Mouse (Mus musculus) neutrophil, adult 5-6 weeks (primary cell): ENCODE results near the gene Mapk1ip1l. TPM values are rescaled to one million over a fixed set of nuclear protein-coding genes. Genes with fewer than 3 reads are reported as not detected.

Experiments used
- ATAC-seq: fragments of 151-379, 151-347 bp; 2 replicates; pipeline ENCODE4 v1.8.0; 2017; ENCODE audit warnings: mild to moderate bottlenecking, moderate TSS enrichment; ENCODE audit not compliant: insufficient number of reproducible peaks, poor library complexity, low FRiP score, severe bottlenecking; ENCODE audit errors: extremely low read depth
- total RNA-seq: library from RNA; stranded (forward); fragments of 200-1000 nt; gene quantifications from 2 replicates; pipeline ENCODE4 v1.2.3, GENCODE M21; 2017

Mapk1ip1l gene
- total RNA-seq, 1 experiment from 2014 or later, result 65.9 TPM

- no peak for ATAC-seq
Measured at GRCm38 (mm10) chr14:47352272-47352671, 54.2 kb downstream of the Mapk1ip1l start.

GRCm38 (mm10) chr14:47353240-47353639, 55.2 kb downstream of the Mapk1ip1l start:
- no peak for ATAC-seq

- ATAC-seq, result peak; percentile 66; the same call in 1 of the 2 replicates
Measured at GRCm38 (mm10) chr14:47354111-47354577, 56.1 kb downstream of the Mapk1ip1l start.

GRCm38 (mm10) chr14:47354948-47355347, 56.9 kb downstream of the Mapk1ip1l start:
- no peak for ATAC-seq

- ATAC-seq, result no peak
Measured at GRCm38 (mm10) chr14:47356622-47357021, 58.6 kb downstream of the Mapk1ip1l start.

GRCm38 (mm10) chr14:47359610-47360009, 61.5 kb downstream of the Mapk1ip1l start:
- ATAC-seq, result no peak

GRCm38 (mm10) chr14:47361418-47361817, 63.4 kb downstream of the Mapk1ip1l start:
- ATAC-seq, result no peak

- ATAC-seq, result no peak
Measured at GRCm38 (mm10) chr14:47361899-47362298, 63.8 kb downstream of the Mapk1ip1l start.

- no peak for ATAC-seq
Measured at GRCm38 (mm10) chr14:47364742-47365449, 66.8 kb downstream of the Mapk1ip1l start.

- ATAC-seq, result no peak
Measured at GRCm38 (mm10) chr14:47366881-47367321, 68.8 kb downstream of the Mapk1ip1l start.

- no peak for ATAC-seq
Measured at GRCm38 (mm10) chr14:47367461-47367860, 69.4 kb downstream of the Mapk1ip1l start, which contains the start of gene Lgals3. Lgals3 (plus strand) TSS chr14:47367751.

GRCm38 (mm10) chr14:47369741-47370140, 71.7 kb downstream of the Mapk1ip1l start:
- ATAC-seq, result no peak

- no peak for ATAC-seq
Measured at GRCm38 (mm10) chr14:47370790-47371189, 72.7 kb downstream of the Mapk1ip1l start.

GRCm38 (mm10) chr14:47371689-47372088, 73.6 kb downstream of the Mapk1ip1l start:
- ATAC-seq, result no peak

Other genes with a start within 250 kb of the Mapk1ip1l start
- 12.3 and 12.8 TPM in 2 replicates for gene Gch1, start 108.9 kb upstream of the Mapk1ip1l start, total RNA-seq
- 21.1 and 31.9 TPM in 2 replicates for gene Wdhd1, start 21.4 kb upstream of the Mapk1ip1l start, total RNA-seq
- 20.5 and 24.4 TPM in 2 replicates for gene Socs4, start 21.3 kb upstream of the Mapk1ip1l start, total RNA-seq
- gene Lgals3, start 69.5 kb downstream of the Mapk1ip1l start, total RNA-seq, result 82.9 and 109 TPM in 2 replicates
- 5.2 and 5.5 TPM in 2 replicates for gene Dlgap5, start 120.1 kb downstream of the Mapk1ip1l start, total RNA-seq
- gene Fbxo34, start 152.2 kb downstream of the Mapk1ip1l start, total RNA-seq, result 19.0 and 24.6 TPM in 2 replicates